Mouse (Mus musculus): ENCODE results near the gene Fam131a. TPM values are rescaled to one million over a fixed set of nuclear protein-coding genes. Genes with fewer than 3 reads are reported as not detected.
"Not testable (repeated sequence)": the region's sequence is repeated elsewhere in the genome, so short reads cannot be mapped to it uniquely, and the experiment has no call there.

Fam131a gene
- 123 and 137 TPM in 2 replicates for polyA plus RNA-seq (2012; rRNA removed)

DNA sequence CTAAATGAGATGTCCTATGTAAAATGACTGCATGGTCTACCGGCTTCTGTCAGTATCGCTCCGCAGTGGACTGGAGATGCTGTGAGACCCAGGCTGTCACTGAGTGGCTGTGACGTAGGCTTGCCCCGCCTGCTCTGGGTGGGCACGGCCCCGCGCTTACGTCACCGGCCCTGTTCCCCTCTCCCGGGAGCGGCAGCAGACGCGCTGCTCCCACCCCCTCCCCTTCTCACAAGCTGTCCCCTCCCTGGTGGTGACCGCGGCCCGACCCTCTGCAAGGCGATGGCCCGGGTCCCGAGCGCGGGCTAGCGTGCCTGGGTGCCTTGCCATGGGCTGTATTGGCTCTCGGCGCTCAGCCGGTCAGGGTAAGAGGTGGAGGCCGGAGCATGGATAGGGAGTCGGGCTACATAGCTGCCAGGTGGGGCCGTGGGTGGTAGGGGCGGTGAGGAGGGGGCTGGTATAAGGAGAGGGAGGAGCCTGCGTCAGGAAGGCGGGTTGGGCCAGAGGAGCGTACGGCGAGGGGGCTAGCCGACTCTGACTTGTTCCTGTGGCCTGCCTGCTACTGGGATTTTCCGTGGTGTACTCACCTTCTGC is at the start of gene Fam131a:
Gene Fam131a (plus strand): TSS at position 131 of the 591 bp plus-strand sequence.
- Histone ChIP-seq H3K4me1 (ENCODE audit: control insufficient read depth, insufficient read depth, low read length) (no peaks in the 10 kb centered on the region), H3K27me3 (ENCODE audit: control insufficient read depth, insufficient read depth, low read length) (no peaks in the 10 kb centered on the region), H3K27ac (ENCODE audit: insufficient read depth, low read length) (peak within 1 kb of the TSS; percentile 90), H3K4me3 (replicated peaks; ENCODE audit: insufficient read depth, low read depth, low read length) (peak within 1 kb of the TSS; percentile 82)
- WGBS: 0% methylated on average over 37 of the region's 37 CpGs
- peak; percentile 96 to 97 for DNase-seq
- TF ChIP-seq POLR2A (IDR thresholded peaks at IDR 0.05; ENCODE audit: borderline replicate concordance, insufficient read depth, low read length) (peak; percentile 92), CTCF (IDR thresholded peaks at IDR 0.05; ENCODE audit: borderline replicate concordance, insufficient read depth, low read depth, low read length) (no peak)

DNA sequence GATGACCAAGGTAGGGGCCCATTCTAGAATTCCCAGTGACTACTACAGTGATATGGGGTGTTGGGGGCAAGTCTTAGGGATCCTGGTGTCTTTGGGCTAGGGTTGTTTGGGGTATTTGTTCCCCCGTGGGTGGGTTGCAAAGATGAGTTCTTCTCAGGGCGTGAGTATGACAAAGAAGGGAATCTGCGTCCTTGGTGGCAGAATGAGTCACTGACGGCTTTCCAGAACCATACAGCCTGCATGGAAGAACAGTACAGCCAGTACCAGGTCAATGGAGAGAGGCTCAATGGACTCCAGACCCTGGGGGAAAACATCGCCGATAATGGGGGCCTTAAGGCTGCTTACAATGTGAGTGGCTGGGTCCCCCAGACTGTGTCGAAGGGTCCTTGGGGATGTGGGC is 49.1 kb upstream of the Fam131a start:
- H3K27ac ChIP-seq (ENCODE audit: insufficient read depth, low read length): no peak overlapping the region
- 0 out of 2 replicates have a peak, but pooled peaks cover 2% of the 10 kb centered on the region for H3K4me1 ChIP-seq (ENCODE audit: control insufficient read depth, insufficient read depth, low read length)
- no peak overlapping the region for H3K4me3 ChIP-seq (replicated peaks; ENCODE audit: insufficient read depth, low read depth, low read length)
- WGBS: 86% methylated on average over 7 of the region's 7 CpGs
- DNase-seq: no peak
- TF ChIP-seq POLR2A (IDR thresholded peaks at IDR 0.05; ENCODE audit: borderline replicate concordance, insufficient read depth, low read length) (no peak), CTCF (IDR thresholded peaks at IDR 0.05; ENCODE audit: borderline replicate concordance, insufficient read depth, low read depth, low read length) (no peak)
- no peaks in the 10 kb centered on the region for H3K27me3 ChIP-seq (ENCODE audit: control insufficient read depth, insufficient read depth, low read length)

DNA sequence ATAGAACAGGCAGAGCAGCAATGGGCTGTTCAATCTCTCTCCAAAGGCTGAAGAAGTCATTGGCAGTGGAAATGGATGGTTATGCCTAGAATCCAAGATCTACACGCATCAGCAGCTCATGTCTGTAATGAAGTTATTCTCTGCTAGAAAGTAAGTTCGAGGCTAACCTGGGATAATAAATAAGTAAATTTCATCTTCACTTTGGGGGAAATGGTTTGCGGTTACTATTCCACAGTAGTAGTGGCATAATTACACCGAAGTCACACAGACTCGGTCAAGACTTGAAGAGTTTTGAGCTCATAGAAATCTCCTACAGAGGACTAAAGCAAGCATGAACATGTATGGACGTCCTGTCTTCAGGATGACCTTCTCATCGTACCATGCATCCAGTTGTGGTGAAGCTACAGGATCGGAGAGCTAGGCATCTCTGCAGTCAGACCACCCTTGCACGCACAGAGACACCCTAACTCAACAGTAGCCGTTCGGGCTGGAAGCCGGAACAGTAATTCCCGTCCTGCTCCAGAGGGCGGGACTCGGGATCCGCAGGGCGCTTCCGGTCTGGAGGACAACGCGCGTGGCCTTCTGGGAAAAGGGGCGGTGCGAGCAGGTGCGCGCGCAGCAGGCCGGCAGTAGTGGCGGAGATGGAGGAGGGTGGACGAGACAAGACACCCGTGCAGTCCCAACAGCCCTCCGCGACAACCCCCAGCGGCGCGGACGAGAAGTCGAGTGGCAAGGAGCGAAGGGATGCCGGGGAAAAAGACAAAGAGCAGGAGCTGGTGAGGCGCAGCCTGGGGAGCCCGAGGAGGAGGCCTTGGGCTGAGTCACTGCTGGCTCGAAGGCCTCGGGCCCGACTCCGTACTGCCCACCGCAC is 41.7 kb upstream of the Fam131a start, which contains the start of gene Psmd2:
Gene Psmd2 (plus strand): TSS at position 577 of the 871 bp plus-strand sequence.
- 2% methylated on average over 46 of the region's 46 CpGs for WGBS
- peak; percentile 94 for TF ChIP-seq POLR2A (IDR thresholded peaks at IDR 0.05; ENCODE audit: borderline replicate concordance, insufficient read depth, low read length)
- no peak for TF ChIP-seq CTCF (IDR thresholded peaks at IDR 0.05; ENCODE audit: borderline replicate concordance, insufficient read depth, low read depth, low read length)
- peak within 1 kb of the TSS; percentile 37 for H3K27ac ChIP-seq (ENCODE audit: insufficient read depth, low read length)

DNA sequence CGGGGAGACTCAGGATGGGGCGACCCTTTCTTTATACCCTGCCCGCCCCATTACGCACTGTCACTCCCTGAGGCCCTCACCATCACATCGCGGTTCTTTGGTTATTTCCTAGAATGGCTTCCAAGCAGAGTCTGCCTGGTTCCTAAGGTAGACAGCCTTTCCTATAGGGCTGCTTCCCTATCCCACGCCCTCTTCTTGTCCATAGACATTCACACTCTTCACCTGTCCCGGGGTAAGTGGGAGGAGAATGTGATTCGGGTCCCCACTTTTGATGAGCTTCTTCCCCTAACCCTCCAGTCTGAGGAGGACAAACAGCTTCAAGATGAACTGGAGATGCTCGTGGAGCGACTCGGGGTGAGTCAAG is 41.1 kb upstream of the Fam131a start:
- H3K27me3 ChIP-seq (ENCODE audit: control insufficient read depth, insufficient read depth, low read length): no peaks in the 10 kb centered on the region
- peak overlapping the region; percentile 17; the same call in 1 of the 2 replicates for H3K27ac ChIP-seq (ENCODE audit: insufficient read depth, low read length)
- TF ChIP-seq CTCF (IDR thresholded peaks at IDR 0.05; ENCODE audit: borderline replicate concordance, insufficient read depth, low read depth, low read length) (no peak), POLR2A (IDR thresholded peaks at IDR 0.05; ENCODE audit: borderline replicate concordance, insufficient read depth, low read length) (no peak)
- DNase-seq: no peak
- peak overlapping the region; percentile 73 for H3K4me3 ChIP-seq (replicated peaks; ENCODE audit: insufficient read depth, low read depth, low read length)
- H3K4me1 ChIP-seq (ENCODE audit: control insufficient read depth, insufficient read depth, low read length): no peaks in the 10 kb centered on the region; the same call in 1 of the 2 replicates
- 7% methylated on average over 12 of the region's 12 CpGs for WGBS

More for the DNA sequence above, 41.7 kb upstream of the Fam131a start, which contains the start of gene Psmd2:
- peak; percentile 96 to 97 for DNase-seq
- no peaks in the 10 kb centered on the region for H3K27me3 ChIP-seq (ENCODE audit: control insufficient read depth, insufficient read depth, low read length)
- H3K4me1 ChIP-seq (ENCODE audit: control insufficient read depth, insufficient read depth, low read length): no peaks in the 10 kb centered on the region; the same call in 1 of the 2 replicates
- peak within 1 kb of the TSS; percentile 73 for H3K4me3 ChIP-seq (replicated peaks; ENCODE audit: insufficient read depth, low read depth, low read length)

DNA sequence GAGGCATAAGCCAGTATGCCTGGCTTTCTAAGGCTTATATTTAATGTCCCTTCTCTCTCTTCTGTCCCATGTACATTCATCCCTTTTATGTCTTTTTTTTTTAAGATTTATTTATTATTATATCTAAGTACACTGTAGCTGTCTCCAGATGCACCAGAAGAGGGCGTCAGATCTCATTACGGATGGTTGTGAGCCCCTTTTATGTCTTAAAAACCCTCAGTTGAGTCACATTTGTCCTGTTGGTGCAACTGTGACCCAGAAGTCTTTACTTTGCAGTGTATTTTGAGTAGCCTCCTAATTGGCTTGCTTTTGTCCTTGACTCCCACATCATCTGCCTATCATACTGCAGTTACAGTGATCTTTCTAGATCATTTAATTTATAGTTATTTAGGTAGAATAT is 39.7 kb upstream of the Fam131a start:
- TF ChIP-seq CTCF (IDR thresholded peaks at IDR 0.05; ENCODE audit: borderline replicate concordance, insufficient read depth, low read depth, low read length) (no peak), POLR2A (IDR thresholded peaks at IDR 0.05; ENCODE audit: borderline replicate concordance, insufficient read depth, low read length) (no peak)
- no peaks in the 10 kb centered on the region for H3K27me3 ChIP-seq (ENCODE audit: control insufficient read depth, insufficient read depth, low read length)
- H3K4me3 ChIP-seq (replicated peaks; ENCODE audit: insufficient read depth, low read depth, low read length): peak overlapping the region; percentile 7
- DNase-seq: no peak
- H3K27ac ChIP-seq (ENCODE audit: insufficient read depth, low read length): no peak overlapping the region
- 35% methylated on average over 2 of the region's 2 CpGs for WGBS
- no peaks in the 10 kb centered on the region; the same call in 1 of the 2 replicates for H3K4me1 ChIP-seq (ENCODE audit: control insufficient read depth, insufficient read depth, low read length)

DNA sequence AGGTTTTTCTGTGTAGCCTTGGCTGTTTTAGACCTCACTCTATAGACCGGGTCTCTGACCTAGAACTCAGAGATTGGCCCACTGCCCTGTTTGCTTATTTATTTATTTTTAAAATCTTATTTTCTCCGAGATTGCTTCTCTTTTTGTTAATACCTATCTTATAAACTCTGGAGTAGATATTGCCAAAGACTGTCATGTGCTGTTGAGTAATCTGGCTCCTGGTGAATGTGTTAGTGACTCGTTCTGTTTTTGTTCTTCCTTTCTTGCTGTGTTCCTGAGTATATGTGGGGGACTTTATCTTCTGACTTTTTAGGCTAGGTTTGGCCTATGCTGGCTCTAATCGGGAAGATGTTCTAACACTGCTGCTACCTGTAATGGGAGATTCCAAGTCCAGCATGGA is 35.4 kb upstream of the Fam131a start:
- no peak overlapping the region for H3K27ac ChIP-seq (ENCODE audit: insufficient read depth, low read length)
- no peak for DNase-seq
- no peaks in the 10 kb centered on the region; the same call in 1 of the 2 replicates for H3K4me1 ChIP-seq (ENCODE audit: control insufficient read depth, insufficient read depth, low read length)
- H3K27me3 ChIP-seq (ENCODE audit: control insufficient read depth, insufficient read depth, low read length): no peaks in the 10 kb centered on the region
- TF ChIP-seq CTCF (IDR thresholded peaks at IDR 0.05; ENCODE audit: borderline replicate concordance, insufficient read depth, low read depth, low read length) (no peak), POLR2A (IDR thresholded peaks at IDR 0.05; ENCODE audit: borderline replicate concordance, insufficient read depth, low read length) (no peak)
- 79% methylated on average over 4 of the region's 4 CpGs for WGBS
- no peak overlapping the region for H3K4me3 ChIP-seq (replicated peaks; ENCODE audit: insufficient read depth, low read depth, low read length)

DNA sequence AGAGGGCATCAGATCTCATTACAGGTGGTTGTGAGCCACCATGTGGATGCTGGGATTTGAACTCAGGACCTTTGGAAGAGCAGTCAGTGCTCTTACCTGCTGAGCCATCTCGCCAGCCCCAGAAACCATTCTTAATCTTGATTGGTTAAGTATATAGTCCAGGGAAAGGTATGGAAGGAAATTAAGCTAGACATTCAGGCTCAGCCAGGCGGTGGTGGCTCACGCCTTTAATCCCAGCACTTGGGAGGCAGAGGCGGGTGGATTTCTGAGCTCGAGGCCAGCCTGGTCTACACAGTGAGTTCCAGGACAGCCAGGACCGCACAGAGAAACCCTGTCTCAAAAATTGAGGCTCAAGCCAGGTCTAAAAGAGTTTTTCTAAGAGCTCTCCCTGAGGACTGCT is 25.0 kb upstream of the Fam131a start, which contains the start of gene Eif4g1:
Gene Eif4g1 (plus strand): TSS at position 301 of the 400 bp plus-strand sequence.
- H3K4me3 ChIP-seq (replicated peaks; ENCODE audit: insufficient read depth, low read depth, low read length); DNase-seq; H3K27me3 ChIP-seq (ENCODE audit: control insufficient read depth, insufficient read depth, low read length); H3K4me1 ChIP-seq (ENCODE audit: control insufficient read depth, insufficient read depth, low read length); H3K27ac ChIP-seq (ENCODE audit: insufficient read depth, low read length): not testable (repeated sequence)
- WGBS: 93% methylated on average over 4 of the region's 6 CpGs

Measured in cerebellum, adult 2 months (tissue).